Mouse (Mus musculus): ENCODE results near the gene Atp6v0e2. TPM values are rescaled to one million over a fixed set of nuclear protein-coding genes. Genes with fewer than 3 reads are reported as not detected.
"Not testable (repeated sequence)": the region's sequence is repeated elsewhere in the genome, so short reads cannot be mapped to it uniquely, and the experiment has no call there.

The Atp6v0e2 gene
- polyA plus RNA-seq, 1 experiment from 2014 or later: 13.9 TPM

DNA sequence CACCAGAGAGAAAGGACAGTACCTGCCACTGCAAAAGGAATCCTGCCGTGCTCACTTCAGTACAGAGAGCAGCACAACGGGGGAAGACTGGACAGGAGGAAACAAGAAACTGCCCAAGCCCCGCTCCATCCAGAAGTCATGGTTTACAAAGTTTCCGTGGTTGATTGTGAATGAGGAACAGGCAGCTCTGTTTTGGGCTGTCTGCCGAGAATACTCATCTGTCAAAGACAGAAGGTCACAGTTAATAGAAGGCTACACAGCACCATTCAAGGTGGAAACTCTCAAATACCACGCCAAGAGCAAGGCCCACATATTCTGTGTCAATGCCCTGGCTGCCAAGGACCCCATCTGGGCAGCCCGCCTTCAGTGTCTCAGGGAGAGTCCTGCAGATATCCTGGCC, 25.6 kb upstream of the Atp6v0e2 start:
- no peak overlapping the region for H3K4me3 ChIP-seq
- no peaks in the 10 kb centered on the region; the same call in 1 of the 2 replicates for H3K9me3 ChIP-seq
- ATAC-seq (ENCODE audit: insufficient number of reproducible peaks, insufficient read depth, low FRiP score, low TSS enrichment, low read depth): no peak
- peaks cover 73% of the 10 kb centered on the region for H3K36me3 ChIP-seq
- H3K4me1 ChIP-seq: no peaks in the 10 kb centered on the region
- no peak overlapping the region for H3K27ac ChIP-seq
- WGBS: 80% methylated on average over 7 of the region's 7 CpGs
- no peak overlapping the region for H3K9ac ChIP-seq
- H3K4me2 ChIP-seq: no peak overlapping the region
- H3K27me3 ChIP-seq: no peaks in the 10 kb centered on the region

DNA sequence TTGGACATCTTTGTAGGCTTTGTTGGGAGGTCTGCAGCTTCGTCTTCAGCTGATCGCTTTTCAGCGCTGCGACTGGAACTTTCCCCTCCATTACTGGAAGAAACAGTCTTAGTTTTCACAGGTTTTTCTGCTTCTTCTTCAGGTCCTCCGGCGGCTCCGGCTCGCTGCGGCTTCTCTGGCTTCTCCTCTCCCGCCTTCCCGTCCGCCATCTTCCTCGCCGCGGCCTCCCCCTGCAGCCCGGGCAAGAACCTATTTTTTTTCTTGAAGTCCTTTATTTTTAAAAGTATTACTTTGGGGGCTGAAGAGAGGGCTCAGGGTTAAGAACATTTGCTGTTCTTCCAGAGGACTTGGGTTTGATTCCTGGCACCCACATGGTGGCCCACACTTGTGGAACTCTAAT, 12.5 kb upstream of the Atp6v0e2 start:
- not testable (repeated sequence) for H3K27ac ChIP-seq; H3K4me1 ChIP-seq; H3K9ac ChIP-seq; H3K4me3 ChIP-seq; ATAC-seq (ENCODE audit: insufficient number of reproducible peaks, insufficient read depth, low FRiP score, low TSS enrichment, low read depth); H3K27me3 ChIP-seq; H3K4me2 ChIP-seq; H3K9me3 ChIP-seq
- 99% methylated on average over 16 of the region's 16 CpGs for WGBS
- peaks cover 42% of the 10 kb centered on the region for H3K36me3 ChIP-seq

DNA sequence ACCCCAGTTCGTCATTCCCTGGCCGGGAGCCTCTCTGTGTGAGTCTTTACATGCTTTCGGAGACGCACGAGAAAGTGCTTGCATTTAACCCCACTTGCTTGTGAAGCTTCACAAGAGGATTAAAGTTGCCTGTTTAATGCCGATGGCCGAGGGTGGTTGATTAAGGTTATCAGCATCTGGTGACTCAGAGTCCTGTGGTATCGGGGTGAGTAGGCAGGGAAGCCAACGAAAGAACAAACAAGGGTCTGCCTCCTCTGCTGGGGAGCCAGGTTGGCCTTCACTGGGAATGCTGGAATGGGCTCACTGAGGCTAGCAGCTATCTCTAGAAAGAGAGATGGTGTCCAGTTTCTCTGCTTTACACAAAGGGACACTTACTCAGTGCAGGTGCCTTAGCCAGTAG, 9.5 kb upstream of the Atp6v0e2 start:
- Histone ChIP-seq H3K4me2 (no peak overlapping the region), H3K36me3 (peaks cover 61% of the 10 kb centered on the region), H3K27me3 (no peaks in the 10 kb centered on the region), H3K4me1 (peaks cover 11% of the 10 kb centered on the region), H3K9me3 (no peaks in the 10 kb centered on the region), H3K4me3 (no peak overlapping the region), H3K27ac (no peak overlapping the region), H3K9ac (no peak overlapping the region)
- ATAC-seq (ENCODE audit: insufficient number of reproducible peaks, insufficient read depth, low FRiP score, low TSS enrichment, low read depth): no peak
- WGBS: 92% methylated on average over 9 of the region's 9 CpGs

DNA sequence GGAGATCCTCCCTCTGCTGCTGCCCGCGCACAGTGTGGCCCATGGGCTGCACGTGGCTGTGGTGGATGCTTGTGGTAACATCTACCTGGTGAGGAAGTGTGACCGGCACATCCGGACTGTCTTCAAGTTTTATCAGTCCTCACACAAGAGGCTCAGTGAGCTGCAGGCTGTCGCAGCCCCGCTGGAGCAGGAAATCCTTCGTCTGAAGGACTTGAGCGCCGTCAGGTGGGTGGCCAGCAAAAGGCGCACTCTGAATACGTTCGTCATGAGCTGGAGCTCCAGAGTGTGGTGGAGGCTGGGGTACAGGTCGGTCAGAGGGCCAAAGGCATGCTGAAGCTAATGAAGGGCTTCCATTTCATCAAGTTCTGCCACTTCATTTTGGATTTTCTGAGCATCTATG, 8.2 kb upstream of the Atp6v0e2 start:
- H3K36me3 ChIP-seq: peaks cover 67% of the 10 kb centered on the region

DNA sequence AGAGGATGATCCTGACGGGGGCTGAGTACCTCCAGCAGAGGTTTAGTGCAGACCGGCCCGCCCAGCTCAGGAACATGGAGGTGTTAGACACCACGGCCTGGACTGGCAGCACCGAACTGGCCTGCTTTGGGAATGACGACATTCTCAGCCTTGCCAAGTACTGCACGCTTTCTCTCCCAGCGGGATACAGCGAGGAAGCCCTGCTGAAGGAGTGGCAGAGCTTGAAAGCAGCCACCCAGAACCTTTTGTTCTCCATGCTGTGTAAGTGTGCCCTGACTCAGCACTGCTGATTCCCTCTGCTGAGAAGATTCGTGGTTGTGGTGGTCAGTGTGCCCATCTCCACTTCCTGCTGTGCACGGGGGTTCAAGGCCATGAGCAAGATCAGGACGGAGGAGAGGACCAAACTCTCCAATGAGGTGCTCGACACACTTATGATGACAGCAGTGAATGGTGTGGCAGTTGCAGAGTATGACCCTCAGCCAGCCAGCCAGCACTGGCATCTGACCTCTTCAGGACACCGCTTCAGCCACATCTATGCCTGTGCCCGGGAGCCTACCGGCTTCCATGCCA, 7.5 kb upstream of the Atp6v0e2 start:
- Histone ChIP-seq H3K4me3 (no peak overlapping the region), H3K36me3 (peaks cover 67% of the 10 kb centered on the region), H3K9me3 (no peaks in the 10 kb centered on the region), H3K9ac (no peak overlapping the region), H3K27me3 (no peaks in the 10 kb centered on the region), H3K27ac (no peak overlapping the region), H3K4me1 (peaks cover 11% of the 10 kb centered on the region), H3K4me2 (no peak overlapping the region)
- WGBS: 86% methylated on average over 16 of the region's 16 CpGs
- no peak for ATAC-seq (ENCODE audit: insufficient number of reproducible peaks, insufficient read depth, low FRiP score, low TSS enrichment, low read depth)

More for the DNA sequence above, 8.2 kb upstream of the Atp6v0e2 start:
- ATAC-seq (ENCODE audit: insufficient number of reproducible peaks, insufficient read depth, low FRiP score, low TSS enrichment, low read depth): no peak
- Histone ChIP-seq H3K27ac (no peak overlapping the region), H3K27me3 (no peaks in the 10 kb centered on the region), H3K4me3 (no peak overlapping the region), H3K4me1 (peaks cover 11% of the 10 kb centered on the region), H3K9ac (no peak overlapping the region), H3K9me3 (no peaks in the 10 kb centered on the region), H3K4me2 (no peak overlapping the region)
- 77% methylated on average over 14 of the region's 14 CpGs for WGBS

DNA sequence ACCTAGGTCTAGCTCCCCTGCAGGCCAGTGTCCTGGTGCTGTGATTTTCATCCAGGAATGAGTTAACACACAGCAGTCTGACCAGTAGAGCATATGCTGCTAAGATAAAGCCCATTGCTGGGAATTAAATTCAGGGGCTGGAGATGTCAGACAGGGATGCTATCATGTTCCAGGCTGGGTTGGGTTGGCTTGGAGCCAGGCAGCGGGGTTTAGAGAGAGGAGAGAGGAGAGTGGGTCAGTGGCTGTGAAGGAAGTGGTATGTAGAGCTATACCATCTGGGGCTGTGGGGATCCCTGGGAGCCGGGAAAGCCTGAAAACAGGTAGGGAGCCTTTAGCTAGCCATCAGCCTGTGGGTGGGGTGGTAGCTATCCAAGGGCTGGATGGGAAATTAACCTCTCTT, 6.6 kb upstream of the Atp6v0e2 start:
- H3K4me1 ChIP-seq: peaks cover 11% of the 10 kb centered on the region
- 51% methylated on average over 2 of the region's 2 CpGs for WGBS
- no peaks in the 10 kb centered on the region for H3K27me3 ChIP-seq
- no peak overlapping the region for H3K4me3 ChIP-seq
- H3K9me3 ChIP-seq: no peaks in the 10 kb centered on the region
- H3K9ac ChIP-seq: no peak overlapping the region
- H3K27ac ChIP-seq: no peak overlapping the region
- ATAC-seq (ENCODE audit: insufficient number of reproducible peaks, insufficient read depth, low FRiP score, low TSS enrichment, low read depth): no peak
- peaks cover 67% of the 10 kb centered on the region for H3K36me3 ChIP-seq
- no peak overlapping the region for H3K4me2 ChIP-seq

DNA sequence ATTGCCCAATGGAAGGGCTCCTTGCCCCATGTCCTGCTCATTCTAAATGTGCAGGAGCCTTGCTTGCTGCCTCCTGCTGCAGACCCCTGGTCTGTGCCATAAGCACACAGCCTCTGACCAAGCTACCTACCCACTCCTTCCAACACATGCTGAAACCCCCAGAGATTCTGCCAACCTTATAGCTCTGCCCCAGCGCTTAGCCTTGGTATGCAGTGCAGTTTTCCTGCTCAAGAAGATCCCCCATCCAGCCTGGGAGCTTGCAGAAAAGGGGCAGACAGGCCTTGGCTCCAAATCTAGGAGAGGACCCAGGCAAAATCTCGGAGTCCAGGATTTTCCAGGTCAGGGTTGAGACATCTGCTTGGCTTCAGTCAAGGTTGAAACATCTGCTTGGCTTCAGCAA, 3.9 kb upstream of the Atp6v0e2 start:
- ATAC-seq (ENCODE audit: insufficient number of reproducible peaks, insufficient read depth, low FRiP score, low TSS enrichment, low read depth): no peak
- peaks cover 46% of the 10 kb centered on the region for H3K36me3 ChIP-seq
- peaks cover 28% of the 10 kb centered on the region for H3K4me1 ChIP-seq
- H3K4me2 ChIP-seq: no peak overlapping the region
- 79% methylated on average over 2 of the region's 2 CpGs for WGBS
- no peak overlapping the region for H3K27ac ChIP-seq
- H3K4me3 ChIP-seq: no peak overlapping the region
- no peak overlapping the region for H3K9ac ChIP-seq
- no peaks in the 10 kb centered on the region for H3K9me3 ChIP-seq
- no peaks in the 10 kb centered on the region for H3K27me3 ChIP-seq

DNA sequence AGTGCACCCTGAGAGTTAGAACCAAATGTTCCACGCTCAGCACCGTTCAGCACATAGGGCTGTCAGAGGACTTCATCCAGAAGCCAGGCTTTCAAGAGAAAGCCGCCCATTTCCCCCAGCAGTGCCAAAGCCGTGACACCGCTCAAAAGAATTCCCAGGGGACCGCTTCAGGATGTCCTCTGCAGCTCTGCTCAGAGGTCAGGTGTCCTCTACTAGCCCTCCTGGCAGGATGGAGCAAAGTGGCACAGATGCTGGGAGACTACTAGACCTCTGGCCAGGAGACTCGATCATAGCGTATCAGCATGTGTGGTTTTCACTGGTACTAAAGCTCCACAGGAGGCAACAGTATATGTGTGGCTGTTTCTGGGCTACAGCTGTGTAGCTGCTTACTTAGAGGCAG, 2.5 kb upstream of the Atp6v0e2 start:
- Histone ChIP-seq H3K27me3 (no peaks in the 10 kb centered on the region), H3K27ac (no peak overlapping the region), H3K4me1 (peaks cover 28% of the 10 kb centered on the region), H3K4me2 (no peak overlapping the region), H3K4me3 (no peak overlapping the region), H3K36me3 (peaks cover 31% of the 10 kb centered on the region), H3K9me3 (no peaks in the 10 kb centered on the region), H3K9ac (no peak overlapping the region)
- ATAC-seq (ENCODE audit: insufficient number of reproducible peaks, insufficient read depth, low FRiP score, low TSS enrichment, low read depth): no peak
- WGBS: 80% methylated on average over 8 of the region's 8 CpGs

DNA sequence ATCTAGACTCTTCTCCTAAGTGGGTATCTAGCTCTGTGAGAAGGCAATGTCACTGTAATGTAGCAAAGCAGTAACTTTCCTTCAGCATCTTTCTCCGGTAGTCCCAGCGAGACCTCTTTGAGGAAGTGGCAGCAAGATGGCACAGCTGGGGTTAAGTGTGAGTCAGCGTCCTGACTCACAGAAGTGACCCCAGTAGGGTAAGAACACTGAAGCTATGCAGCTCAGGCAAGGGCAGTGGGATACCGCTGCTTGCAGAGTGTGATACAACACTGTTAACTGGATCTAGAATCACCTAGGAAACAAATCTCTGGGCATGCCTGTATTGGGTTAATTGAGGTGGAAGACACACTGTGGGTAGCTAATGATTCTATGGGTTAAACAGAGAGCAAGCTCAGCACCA, 1.3 kb upstream of the Atp6v0e2 start:
- Histone ChIP-seq H3K27me3 (no peaks in the 10 kb centered on the region), H3K4me2 (no peak overlapping the region), H3K36me3 (peaks cover 23% of the 10 kb centered on the region), H3K9me3 (no peaks in the 10 kb centered on the region), H3K4me3 (no peak overlapping the region), H3K4me1 (peaks cover 19% of the 10 kb centered on the region), H3K27ac (no peak overlapping the region), H3K9ac (no peak overlapping the region)
- no peak for ATAC-seq (ENCODE audit: insufficient number of reproducible peaks, insufficient read depth, low FRiP score, low TSS enrichment, low read depth)
- 73% methylated on average over 4 of the region's 4 CpGs for WGBS

DNA sequence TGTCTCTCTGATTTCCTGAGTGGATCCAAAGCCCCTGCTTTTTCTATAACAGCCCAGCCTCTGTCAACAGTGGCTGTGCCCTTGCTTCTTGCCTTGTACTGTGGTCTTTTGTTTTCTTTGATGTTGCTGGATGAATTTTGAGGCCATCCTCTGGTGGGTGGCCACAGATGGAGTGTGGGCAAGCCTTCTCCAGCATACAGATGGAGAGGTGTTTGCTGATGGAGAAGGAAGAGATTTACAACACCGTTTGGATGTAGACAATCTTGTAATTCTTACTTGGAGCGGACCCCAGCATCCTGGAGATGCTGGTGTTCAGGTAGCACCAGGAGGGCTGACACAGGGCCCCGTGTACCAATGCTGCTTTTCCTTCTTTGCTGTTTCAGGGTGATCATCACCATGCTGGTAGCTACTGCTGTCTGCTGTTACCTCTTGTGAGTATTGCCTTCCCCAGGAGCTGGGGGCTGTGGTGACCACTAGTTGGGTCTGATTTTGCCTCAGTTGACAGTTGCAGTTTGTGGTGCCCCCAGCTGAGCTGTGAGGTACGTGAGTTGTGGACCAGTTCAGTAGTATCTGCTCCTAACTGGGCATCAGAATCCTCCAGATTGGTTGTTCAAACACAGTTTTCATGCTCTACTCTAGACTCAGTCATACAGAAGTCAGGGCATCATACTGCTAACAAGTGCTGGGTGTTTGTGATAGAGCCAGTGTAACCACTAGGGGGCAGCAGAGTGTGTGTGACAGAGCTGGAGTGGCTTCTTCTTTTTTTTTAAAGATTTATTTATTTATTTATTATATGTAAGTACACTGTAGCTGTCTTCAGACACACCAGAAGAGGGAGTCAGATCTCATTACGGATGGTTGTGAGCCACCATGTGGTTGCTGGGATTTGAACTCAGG, 1.7 kb downstream of the Atp6v0e2 start:
- no peaks in the 10 kb centered on the region for H3K9me3 ChIP-seq
- H3K4me3 ChIP-seq: no peak overlapping the region
- peaks cover 34% of the 10 kb centered on the region for H3K4me1 ChIP-seq
- no peaks in the 10 kb centered on the region for H3K36me3 ChIP-seq
- 71% methylated on average over 5 of the region's 5 CpGs for WGBS
- no peak overlapping the region for H3K9ac ChIP-seq
- no peaks in the 10 kb centered on the region for H3K27me3 ChIP-seq
- H3K4me2 ChIP-seq: no peak overlapping the region
- no peak overlapping the region for H3K27ac ChIP-seq
- ATAC-seq (ENCODE audit: insufficient number of reproducible peaks, insufficient read depth, low FRiP score, low TSS enrichment, low read depth): no peak

DNA sequence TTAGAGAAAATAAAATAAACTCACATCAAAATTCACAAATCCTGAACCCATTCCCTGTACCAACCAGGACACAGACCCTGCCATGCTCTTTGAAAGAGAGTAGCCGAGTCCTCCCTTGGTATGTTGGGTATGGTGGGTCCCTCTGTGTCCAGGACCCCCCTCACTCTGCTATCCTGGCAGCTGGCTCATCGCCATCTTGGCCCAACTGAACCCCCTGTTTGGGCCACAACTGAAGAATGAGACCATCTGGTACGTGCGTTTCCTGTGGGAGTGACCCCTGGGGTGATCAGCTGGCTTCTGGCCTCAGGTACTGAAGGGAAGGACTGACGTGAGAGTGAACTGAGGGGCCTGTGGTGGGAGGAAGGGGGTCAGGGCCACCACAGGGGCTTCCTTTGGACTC, 2.4 kb downstream of the Atp6v0e2 start:
- ATAC-seq (ENCODE audit: insufficient number of reproducible peaks, insufficient read depth, low FRiP score, low TSS enrichment, low read depth): no peak

DNA sequence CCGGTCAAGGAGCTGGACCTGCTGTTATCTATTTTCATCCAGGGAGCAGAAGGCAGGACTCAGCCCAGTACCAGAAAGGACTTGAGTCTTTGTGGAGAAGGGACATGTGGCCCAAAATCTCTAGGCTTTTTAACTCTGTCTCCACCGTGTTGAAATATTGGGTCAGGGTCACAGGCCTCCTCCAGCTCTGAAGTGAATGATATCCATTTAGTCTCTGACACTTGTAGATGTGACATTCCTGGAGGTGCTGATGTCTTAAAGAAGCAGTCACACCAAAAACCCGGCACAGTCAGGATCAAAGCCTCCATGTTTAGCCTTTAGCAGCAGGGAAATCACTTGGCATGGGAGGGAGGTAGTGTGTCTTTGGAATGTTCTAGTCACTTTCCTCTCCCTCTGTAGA, 3.3 kb downstream of the Atp6v0e2 start:
- Histone ChIP-seq H3K9me3 (no peaks in the 10 kb centered on the region), H3K4me3 (no peak overlapping the region), H3K27me3 (no peaks in the 10 kb centered on the region), H3K27ac (no peak overlapping the region), H3K36me3 (no peaks in the 10 kb centered on the region), H3K4me1 (peaks cover 34% of the 10 kb centered on the region), H3K4me2 (no peak overlapping the region), H3K9ac (no peak overlapping the region)
- WGBS: 65% methylated on average over 3 of the region's 3 CpGs
- ATAC-seq (ENCODE audit: insufficient number of reproducible peaks, insufficient read depth, low FRiP score, low TSS enrichment, low read depth): no peak

More for the DNA sequence above, 2.4 kb downstream of the Atp6v0e2 start:
- H3K4me1 ChIP-seq: peaks cover 34% of the 10 kb centered on the region
- no peak overlapping the region for H3K27ac ChIP-seq
- WGBS: 61% methylated on average over 5 of the region's 5 CpGs
- no peaks in the 10 kb centered on the region for H3K9me3 ChIP-seq
- no peaks in the 10 kb centered on the region for H3K27me3 ChIP-seq
- no peak overlapping the region for H3K4me2 ChIP-seq
- no peak overlapping the region for H3K9ac ChIP-seq
- no peak overlapping the region for H3K4me3 ChIP-seq
- H3K36me3 ChIP-seq: no peaks in the 10 kb centered on the region
